Mouse (Mus musculus) skeletal muscle tissue, adult 2 months (tissue): ENCODE results near the gene Gorasp1.

Source experiments
- DNase-seq: peaks from one replicate; pipeline ENCODE4 v3.0.0-alpha.2; 2012; ENCODE audit warnings: low read depth, low spot score

The Gorasp1 gene

DNA sequence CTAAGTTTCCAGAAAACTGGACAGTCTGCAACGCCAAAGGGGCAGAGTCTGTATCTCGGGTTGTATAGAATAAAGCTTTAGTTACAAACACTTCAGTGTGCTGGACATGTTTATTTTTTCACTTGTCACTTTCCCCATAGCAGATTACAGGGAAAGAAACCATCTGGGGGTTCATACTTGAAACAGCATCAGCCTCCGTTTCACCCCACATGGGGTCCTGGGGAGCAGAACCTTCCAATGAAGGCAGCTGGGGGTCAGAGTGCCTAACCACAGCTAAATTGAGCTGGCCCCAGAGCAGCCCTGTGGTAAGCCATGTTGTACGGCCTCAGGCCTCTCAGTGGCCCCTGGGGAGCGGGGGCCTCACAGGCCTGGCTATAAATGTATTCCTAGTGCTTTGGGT is 10.9 kb downstream of the Gorasp1 start:
- no peak for DNase-seq

DNA sequence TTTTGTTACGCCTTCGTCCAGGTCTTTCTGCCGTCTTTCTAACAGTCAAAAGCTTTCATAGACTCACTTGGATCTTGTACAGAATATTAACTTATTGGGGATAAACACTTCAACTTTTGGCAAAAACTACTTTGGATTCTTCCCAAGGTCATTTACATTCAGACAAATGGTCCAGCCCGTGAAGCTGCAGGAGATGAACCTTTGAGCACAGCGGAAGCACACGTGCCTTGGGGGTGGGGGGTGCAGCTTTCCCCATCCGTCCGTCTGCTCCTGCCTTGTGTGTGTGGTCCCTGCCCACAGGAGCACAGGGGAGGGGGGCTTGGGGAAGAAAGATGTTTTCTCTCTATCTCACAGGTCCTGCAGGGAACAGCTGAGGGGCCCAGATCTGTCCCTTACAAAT is 11.6 kb downstream of the Gorasp1 start:
- DNase-seq = no peak

DNA sequence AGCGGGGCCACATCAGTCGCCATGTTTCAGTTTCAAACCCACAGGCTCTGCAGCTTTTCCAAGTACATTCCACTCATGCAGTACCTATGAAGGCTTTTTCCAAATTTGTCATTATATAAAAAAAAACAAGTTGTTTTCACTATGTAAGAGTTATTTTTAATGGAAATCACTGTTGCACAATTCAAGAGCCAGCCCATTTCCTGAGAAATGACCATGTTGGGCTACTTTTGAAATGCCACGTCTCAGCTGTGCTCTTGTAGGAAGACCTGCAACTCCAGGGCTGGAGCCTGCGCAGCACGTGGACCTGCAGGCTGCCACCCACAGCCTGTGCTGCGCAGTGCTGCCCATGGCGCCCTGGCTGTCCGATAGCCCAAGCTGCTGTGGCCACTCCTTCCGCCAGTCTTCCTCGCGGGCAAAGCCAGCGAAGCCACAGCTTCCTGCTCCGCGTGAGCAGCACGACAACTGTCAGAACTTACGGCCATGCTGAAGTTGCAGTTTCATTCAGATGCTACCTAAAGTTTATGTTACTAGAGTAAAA is 12.2 kb downstream of the Gorasp1 start:
- no peak for DNase-seq

DNA sequence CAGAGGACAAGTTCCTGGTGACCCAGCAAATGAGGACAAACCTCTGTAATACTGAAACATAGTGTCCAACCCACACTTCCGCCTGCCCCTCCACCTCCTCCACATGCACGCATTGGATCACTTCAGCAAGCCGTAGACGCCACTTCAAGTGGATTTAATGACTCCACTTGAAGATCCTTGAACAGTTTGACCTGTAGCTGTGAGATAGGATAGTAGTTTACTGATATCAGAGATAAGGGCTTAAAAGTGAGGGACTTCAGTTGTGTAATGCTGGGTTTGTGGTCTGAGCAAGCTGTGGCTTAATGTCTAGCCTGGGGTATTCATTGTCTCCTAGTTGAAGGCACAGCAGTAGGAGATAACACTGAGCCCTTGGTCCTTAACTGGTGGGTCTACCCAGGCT is 13.9 kb downstream of the Gorasp1 start:
- no peak for DNase-seq

DNA sequence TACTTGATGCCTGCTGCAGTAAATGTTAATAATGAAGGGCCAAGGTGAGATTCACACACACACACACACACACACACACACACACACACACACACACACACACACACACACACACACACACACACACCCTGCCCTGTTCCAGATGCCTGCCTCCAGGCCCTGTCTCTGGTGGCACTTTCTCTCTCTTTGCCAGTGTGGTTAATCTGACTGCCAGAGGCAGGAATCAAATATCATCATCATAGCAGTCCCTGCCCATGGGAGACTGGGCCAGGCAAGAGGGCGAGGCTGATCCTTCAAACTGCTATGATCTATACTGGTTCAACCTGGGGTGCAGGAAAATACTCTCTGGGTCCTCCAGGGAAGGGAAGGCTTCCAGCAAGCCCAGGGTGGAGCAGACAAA is 17.5 kb downstream of the Gorasp1 start:
- DNase-seq = peak; percentile 52

DNA sequence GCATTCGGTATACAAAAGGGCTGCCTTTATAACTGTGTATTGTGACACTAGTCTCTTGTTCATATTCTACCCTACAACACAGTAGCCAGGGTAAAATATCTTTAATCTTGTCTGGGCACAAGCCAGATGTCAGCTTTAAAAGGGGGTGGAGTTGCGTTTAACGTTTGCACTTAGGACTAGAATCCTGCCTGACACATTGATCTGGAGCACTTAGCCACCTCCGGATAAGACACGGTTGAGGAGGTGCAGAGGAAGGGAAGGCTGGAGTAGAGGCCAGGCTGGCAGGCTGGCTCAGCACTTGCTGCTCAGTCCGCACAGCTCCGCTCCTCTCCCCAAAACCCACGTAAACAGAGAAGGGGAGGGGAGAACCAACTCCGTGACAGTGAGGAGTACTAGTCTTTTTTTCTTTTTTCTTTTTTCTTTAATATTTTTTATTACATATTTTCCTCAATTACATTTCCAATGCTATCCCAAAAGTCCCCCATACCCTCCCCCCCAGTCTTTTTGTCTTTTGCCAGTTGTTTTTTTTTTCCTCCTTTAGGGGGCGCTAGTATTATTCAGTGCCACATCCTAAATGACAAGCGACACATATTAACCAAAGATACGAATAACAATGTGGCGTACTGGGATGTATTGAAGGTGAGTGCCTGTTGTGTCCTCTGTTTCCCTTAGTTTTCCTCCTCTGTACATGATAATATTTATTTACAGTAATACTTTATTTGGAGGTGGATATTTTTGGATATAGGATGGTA is 24.1 kb downstream of the Gorasp1 start:
- DNase-seq = no peak

DNA sequence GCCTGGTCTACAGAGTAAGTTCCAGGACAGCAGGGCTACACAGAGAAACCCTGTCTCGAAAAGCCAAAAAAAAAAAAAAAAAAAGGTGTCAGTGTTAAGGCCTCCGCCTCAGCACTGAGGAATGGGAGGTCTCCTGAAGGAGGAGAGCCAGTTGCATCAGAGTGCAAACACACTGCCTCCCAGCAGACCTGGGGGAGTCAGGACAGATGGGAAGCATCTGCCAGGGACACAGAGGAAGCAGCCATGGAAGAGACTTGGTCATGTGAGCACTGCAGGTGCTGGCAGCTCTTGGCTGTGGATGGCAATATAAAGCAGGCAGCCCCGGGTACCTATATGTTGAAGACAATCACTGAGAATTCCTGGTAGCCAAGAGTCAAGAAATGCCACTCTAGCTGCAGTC is 27.4 kb downstream of the Gorasp1 start:
- DNase-seq = no peak

DNA sequence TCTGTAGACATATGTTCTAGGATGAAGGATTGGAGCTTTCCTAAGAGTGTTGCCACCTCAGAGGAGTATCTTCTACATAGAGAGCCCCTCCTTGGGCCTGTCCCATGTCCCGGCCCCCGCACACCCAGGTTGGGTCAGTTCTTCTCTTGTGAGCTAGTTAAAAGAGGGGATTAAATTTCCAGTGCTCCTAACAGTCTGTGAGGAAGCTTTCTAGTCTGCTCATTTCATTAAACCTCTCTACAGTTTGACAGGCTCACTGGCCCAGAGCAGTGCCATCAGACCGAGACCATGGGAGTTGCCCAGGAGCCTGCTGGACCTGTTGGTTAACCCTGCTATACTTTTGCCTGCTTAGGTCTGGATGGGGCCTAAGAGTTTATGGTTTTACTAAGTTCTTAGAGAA is 28.7 kb downstream of the Gorasp1 start:
- DNase-seq = no peak

DNA sequence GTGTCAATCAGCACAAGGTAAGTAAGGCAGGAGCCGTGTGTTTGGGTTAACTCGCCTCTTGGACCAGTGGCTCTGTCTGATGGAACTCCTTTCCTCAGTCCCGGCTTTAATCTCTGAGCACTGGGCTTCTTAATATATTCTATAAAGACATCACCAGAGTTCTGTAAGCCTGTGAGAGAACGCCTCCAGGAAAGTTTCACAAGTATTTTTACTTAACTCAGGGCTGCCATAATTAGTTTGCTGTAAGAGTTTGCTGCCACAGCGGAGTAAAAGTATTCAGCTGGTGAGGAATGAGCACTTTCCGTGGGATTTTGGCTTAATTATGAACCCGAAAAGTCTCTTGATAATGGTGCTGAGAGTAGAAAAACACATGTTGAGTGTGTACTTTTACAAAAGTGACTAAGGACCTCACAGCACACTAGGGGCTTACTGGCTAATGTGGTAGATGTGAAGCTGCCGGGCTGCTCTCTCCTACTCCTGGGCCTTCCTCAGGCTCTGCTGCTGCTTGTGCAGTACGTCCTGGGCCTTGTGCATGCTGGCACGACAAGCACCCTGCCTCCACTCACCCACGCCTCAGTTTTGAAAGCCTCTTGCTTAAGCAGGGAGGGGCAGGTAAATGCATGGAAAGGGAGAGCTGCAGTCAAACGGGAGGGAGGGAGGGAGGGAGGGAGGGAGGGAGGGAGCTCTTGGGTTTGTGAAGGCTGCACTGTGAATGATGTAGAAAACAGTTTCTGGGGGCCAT is 34.8 kb downstream of the Gorasp1 start:
- no peak for DNase-seq

DNA sequence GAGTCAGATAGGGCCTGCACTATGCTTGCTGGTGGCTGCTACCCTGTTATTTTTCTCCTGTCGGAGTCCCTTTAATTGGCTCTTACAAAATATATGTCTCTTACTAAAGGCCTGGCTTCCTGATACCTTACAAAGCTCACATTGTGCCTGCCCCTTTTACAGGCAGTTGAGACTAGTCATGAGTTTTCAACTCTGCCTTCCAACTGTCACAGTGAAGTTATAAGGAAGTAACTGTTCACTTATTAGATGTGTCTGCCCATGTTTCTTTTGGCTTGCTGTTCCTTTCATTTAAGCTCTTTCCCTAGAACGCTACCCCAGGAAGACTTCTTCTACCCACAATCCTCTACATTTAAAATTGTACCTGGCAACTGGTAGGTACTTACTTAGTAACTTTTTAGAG is 37.9 kb downstream of the Gorasp1 start:
- no peak for DNase-seq

DNA sequence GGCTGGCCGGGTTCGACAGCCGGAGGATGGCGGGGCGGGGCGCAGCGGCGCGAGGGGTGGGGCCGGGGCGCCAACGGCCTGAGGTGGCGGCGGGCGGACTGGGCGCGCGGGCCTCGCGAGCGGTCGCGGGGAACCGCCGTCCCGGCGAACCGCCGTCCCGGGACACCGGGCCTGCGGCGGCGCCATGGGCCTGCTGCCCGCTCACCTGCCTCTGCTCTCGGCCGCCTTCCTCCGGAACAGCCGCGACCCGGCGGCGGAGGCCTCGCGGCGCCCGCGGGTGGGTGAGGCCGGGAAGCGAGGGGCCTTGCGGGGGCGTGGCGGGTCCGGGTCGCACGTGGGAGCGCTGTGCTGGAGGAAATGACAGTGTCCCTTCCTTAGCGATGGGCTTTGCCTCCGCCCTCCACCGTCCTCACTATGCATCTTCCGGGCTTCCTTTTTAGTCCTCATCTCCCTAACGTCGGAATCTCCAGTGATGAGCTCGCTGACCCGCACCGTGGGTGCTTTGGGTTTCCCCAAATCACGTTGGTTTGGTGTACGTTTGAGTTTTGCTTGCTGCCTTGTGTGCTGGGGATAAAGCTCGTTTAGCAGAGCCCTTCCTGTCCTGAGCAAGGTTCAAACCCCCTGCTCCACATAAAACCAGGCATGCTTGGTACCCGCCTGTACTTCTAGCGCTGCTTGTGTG is 42.2 kb downstream of the Gorasp1 start:
- no peak for DNase-seq

DNA sequence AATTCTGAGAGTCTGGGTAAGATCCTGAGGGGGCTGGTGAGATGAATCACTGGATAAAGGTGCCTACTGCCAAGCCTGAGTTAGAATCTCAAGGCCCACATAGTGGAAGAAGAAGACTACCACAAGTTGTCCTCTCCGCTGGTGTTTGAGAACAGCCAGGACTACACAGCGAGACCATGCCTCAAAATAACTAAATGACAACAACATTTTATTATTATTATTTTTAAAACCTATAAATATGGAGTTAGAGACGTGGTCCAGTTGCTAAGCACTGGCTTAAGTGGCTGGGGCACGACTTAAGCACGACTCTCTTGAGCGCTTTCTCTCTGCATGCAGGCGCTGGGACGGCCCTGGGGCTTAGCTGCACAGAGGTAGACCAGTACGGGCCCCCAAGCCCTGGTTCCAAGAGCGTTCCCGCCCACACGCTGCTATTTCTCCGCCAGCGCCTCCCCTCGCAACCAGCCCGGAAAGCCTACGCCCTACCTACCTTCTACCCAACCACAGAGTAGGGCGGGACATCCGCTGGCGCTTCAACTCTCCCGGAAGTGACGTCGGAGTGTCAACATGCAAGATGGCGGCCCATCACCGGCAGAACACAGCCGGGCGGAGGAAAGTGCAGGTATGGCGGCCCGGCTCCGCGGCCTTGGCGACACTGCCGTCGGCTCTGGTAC is 42.9 kb downstream of the Gorasp1 start, which contains the start of gene Wdr48:
Gene Wdr48, plus strand, starts transcription at position 540 of the 671 bp plus-strand sequence.
- DNase-seq = peak; percentile 95

DNA sequence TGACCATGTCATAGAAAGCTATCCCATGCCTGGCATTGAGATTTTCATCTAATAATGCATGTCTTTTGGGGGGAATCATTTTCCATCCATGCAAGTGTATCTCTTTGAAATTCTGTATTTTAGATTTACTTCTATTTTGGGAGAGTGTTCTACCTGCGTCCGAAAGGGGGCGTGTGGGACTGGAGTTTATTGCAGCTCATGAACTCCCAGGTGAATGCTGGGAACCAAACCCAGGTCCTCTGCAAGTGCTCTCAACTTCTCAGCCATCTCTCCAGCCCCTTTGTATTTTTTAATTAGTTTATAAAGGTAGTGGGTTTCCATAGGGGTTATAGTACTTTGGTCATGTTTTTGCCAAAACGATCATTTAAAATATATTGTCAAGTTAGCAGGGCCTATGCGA is 43.5 kb downstream of the Gorasp1 start:
- no peak for DNase-seq

DNA sequence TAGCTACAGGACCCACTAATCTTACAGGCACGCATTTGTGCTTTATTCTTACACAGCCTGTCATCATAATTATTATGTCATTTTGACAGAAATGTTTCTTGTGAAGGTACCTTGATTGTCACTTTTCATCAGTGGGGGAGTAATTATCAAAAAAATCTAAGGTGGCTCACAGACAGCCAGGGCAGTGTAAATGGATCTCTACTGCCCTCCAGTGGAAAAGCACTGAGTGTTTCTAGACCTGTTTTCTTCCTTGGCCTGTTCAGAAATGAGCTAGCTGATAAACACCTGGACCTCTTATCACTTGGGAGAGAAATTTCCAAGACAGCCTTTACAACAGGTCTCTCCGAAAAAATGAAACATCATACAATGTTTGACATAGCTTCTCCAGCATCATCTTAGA is 46.7 kb downstream of the Gorasp1 start:
- no peak for DNase-seq

DNA sequence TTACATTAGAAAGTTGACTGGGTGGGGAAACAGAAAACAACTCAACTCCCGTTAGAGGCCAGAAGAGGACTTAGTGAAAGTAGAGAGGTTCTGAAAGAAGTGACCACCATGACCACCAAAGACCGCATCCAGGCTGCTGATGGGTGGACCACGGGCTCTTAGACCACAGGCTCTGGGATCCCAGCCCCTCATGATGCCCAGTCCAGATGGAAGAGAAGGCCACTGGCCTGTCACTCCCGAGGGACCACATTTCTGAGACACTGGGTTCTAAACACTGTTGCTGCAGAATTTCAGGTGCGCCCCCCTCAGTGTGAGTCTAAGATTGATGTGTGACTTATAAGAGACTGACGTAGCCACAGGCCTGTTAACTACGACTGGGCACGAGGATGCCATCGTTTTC is 47.9 kb downstream of the Gorasp1 start:
- no peak for DNase-seq

DNA sequence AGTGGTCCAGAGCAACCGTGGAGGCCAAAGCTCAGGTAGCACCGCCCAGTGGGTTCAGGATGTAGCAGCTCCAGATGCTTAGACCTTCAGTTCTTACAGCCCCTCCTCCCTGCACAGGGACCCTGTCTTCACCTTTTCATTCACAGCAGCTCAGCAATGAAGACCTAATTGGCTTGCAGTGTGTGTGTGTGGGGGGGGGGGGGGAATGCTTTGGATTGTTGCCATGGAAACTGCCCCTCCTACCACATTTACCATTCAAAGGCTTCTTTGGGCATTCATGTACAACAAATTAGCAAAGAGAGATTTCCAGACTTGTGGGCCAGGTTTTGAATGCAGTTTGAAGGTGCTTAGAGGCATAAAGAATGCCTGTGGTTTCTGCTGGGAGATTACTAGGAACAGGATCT is 48.5 kb downstream of the Gorasp1 start:
- DNase-seq = no peak

DNA sequence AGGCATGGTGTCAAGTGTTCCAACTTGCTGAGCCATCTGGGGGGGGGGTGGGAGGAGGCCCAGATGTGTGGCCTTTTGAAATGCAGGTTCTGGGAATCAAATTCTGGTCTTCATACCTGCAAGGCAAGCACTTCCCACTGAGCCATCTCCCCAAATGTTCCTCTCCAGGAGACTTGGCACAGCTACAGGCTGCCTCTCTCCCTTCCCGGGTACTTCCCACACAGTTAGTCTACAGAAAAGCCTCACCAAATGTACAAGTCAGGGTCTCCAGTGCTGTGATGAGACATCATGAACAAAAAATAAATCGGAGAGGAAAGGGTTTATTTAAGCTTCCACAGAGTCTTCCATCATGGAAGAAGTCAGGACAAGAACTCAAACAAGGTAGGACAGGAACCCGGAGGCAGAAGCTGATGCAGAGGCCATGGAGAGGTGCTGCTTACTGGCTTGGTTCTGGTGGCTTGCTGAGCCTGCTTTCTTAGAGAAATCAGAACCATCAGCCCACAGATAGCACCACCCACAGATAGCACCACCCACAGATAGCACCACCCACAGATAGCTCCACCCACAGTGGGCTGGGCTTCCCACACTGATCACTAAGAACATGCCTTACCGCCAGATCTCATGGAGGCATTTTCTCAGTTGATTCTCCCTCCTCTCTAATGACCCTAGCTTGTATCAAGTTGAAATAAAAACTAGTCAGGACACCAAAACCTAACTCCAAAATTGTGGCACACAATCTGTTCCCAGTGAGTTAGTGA is 50.0 kb downstream of the Gorasp1 start:
- DNase-seq = no peak
